Mouse (Mus musculus): ENCODE results near the gene Pvalb.

Gene Pvalb

DNA sequence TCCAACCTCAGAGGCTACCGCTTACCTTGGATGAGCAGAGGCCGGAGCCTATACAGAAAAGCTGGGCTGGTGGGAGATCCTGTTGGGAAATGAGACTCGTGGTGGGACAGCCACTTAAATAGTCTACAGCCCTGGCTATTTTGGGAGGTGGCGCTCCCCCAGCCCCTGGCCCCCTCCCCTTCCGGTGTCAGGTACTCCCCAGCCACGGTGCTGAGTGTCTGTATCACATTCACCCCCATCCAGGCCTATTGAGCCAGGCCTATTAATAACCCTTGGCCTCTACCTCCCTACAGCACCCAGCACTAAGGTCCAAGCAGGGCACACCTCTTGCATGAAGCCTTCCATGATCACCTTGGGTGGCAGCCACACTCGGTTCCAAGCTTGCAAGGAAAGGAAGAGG lies at the start of gene Pvalb:
Gene Pvalb, minus strand, starts transcription at position 89 of the 400 bp plus-strand sequence.
- in situ Hi-C loops (cut with MseI, MboI) = no loop called here

DNA sequence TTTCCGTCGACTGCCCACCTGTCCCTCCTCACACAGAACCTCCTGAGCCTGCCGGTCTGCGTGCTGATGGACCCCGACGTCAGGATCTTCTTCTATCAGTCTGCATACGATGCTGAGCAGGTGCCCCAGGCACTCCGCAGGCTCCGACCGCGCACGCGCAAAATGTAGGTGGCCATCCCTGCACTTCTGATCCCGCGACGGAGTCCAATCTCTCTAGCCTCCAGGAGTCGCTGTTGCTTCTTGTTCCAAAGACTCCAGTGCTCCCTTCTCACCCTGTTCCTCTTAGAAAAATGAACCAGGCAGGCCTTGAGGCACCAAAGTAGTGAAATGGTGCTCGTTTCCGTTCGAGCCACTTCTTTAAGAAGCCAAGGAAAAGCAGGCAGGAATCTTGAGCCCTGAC lies 48.6 kb upstream of the Pvalb start:
- in situ Hi-C loops (cut with MseI, MboI) = loop anchor here in 1 of 2 experiments (10.0 kb wide), 1 partner anchor 70 kb away; the partner anchor contains the start of gene Csf2rb

- in situ Hi-C loops (cut with MseI, MboI) = loop anchor here in 1 of 2 experiments (5.0 kb wide), 1 partner anchor 66 kb away; no protein-coding TSS in a partner anchor
Measured at GRCm38 (mm10) chr15:78248410-78248809, 42.2 kb upstream of the Pvalb start.

GRCm38 (mm10) chr15:78247659-78248058 lies 41.5 kb upstream of the Pvalb start:
- in situ Hi-C loops (cut with MseI, MboI) = loop anchor here in 1 of 2 experiments (5.0 kb wide), 1 partner anchor 65 kb away; no protein-coding TSS in a partner anchor

DNA sequence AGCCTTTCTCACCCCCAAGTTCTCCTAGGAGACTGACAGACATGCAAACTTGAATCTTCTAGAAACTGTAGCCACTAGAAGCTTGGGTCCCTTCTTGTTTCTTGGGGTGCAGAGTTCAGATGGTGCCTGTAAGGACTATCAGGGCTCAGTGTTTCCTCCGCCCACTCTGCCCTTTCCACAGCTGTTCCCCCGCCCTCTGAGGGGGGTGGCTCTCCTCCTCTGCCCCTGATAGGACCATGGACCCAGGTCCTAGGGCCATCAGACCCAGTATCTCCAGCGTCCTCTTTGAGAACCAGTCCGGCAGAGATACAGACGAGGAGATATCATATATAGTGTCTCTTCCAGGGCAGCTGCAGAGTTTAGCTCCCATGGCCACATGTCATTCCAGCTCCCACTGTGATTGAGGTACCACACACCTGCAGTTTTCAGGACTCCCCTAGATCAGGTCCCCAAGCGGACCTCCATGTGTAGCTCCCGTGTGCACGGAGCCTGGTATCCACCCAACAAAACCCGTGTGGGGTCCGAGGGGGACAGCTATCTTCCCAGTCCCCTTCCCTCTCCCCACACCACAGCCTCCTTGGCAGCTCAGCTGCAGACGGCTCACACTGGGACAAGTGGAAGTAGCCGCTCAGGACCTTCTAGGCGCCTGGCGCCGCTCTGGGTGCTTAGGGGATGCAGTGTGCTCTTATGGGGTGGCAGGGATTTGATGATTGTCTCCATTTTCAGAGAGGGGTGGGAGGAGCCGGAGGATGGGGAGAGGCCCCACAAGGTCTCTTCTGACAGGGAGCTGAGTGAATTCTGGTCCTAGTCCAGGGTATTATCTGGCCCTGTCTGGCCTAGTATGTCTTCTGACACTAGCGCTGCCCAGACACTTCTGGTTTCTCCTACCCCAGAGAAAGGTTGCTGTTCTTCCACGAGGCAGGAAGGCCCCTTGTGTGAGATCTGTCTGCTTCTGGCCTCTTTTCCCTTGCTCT lies 40.2 kb upstream of the Pvalb start:
- in situ Hi-C loops (cut with MseI, MboI) = loop anchor here in 1 of 2 experiments (5.0 kb wide), 1 partner anchor 64 kb away; no protein-coding TSS in a partner anchor

DNA sequence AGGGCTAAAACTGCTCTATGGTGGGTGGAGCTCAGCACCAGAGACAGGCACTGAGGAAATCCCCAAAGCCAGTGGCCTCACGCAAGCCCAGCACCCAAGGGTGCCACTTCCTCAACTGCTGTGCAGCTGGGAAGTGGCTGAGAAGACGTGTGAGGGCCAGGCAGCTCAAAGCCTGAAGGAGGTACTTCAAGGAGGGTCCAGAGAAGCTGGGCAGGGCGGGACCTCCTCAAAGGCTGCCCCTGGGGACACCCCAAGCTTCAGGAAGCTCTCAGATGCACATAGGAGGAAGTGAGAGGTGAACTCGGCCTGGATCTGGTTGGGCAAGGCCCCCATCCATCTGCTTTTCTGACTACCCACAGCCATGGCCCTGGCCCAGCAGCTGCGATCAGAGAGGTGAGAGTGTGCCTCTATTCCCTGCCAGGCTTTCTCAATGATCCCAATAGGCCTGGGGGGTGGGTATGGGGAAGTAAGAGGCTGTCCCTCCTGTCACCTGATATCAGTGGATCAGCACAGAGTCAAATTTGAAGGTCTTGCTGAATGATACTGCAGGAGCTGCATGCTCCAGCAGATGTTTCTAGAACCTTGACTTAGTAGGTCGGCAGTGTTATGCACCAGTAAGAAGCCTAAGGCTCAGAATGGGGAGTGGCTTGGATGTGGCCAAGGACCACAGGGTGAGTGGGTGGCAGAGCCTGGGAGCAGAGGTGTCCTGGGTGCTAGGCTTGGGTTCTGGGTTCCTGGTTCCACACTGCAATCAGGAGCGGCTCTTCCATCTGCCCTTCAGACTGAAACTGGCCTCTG lies 38.7 kb upstream of the Pvalb start, which contains the start of gene Ncf4:
Gene Ncf4, plus strand, starts transcription at position 107 of the 798 bp plus-strand sequence.
- in situ Hi-C loops (cut with MseI, MboI) = loop anchor here in 1 of 2 experiments (5.0 kb wide), 1 partner anchor 63 kb away; no protein-coding TSS in a partner anchor

- in situ Hi-C loops (cut with MseI, MboI) = no loop called here
Measured at GRCm38 (mm10) chr15:78243774-78244173, 37.6 kb upstream of the Pvalb start.

GRCm38 (mm10) chr15:78243061-78243460 lies 36.9 kb upstream of the Pvalb start:
- in situ Hi-C loops (cut with MseI, MboI) = no loop called here

- in situ Hi-C loops (cut with MseI, MboI) = no loop called here
Measured at GRCm38 (mm10) chr15:78241335-78241734, 35.1 kb upstream of the Pvalb start.

GRCm38 (mm10) chr15:78239956-78240617 lies 33.9 kb upstream of the Pvalb start:
- in situ Hi-C loops (cut with MseI, MboI) = no loop called here

DNA sequence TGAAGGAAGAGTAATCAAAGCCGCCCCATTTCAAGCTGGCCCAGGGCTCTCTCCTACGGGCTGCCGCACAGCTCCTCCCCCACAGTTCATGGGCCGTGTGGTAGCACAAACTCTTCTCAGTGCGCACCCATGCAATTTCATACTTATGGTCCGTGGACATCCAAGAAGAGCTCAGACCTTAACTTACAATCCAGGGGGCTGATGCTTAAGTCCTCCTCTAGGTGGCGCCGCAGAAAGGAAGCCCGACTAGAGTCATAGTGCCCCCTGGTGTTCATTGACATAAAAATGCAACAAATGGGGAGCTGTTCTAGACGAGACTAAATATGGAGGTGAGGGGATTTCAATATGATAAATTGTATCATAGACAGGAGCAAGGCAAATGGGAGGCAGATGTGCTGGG lies 33.3 kb upstream of the Pvalb start:
- in situ Hi-C loops (cut with MseI, MboI) = no loop called here

DNA sequence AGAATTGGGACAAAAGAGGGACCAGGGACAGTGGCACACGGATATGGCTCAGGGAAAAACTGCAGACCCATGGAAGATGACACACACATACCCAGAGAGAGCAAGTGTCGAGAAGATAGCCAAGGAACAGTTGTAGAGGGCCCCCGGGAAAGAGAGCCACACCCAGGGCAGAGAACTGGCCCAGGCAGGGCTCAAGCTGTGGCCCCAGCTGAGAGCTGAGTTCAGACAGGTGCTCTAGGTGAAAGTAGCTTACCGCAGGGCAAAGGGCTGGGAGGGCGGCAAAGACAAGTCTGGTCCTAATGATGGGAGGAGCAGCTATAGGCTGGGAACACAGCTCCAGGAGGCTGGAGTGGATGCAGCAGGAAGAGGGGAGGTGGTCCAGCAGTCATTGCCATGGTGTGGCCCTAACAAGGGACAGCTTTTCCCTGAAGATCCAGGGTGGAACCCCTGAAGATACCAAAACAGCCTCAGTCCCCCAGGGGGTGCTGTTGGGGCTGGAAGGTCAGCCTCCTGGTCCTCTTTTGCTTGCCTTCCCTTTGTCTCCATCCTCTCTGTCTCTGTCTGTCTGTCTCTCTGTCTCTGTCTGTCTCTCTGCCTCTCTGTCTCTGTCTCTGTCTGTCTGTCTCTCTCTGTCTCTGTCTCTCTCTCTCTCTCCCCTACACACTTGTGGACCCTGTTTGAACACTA lies 28.8 kb upstream of the Pvalb start:
- in situ Hi-C loops (cut with MseI, MboI) = no loop called here

- in situ Hi-C loops (cut with MseI, MboI) = no loop called here
Measured at GRCm38 (mm10) chr15:78231346-78232331, 25.4 kb upstream of the Pvalb start.

DNA sequence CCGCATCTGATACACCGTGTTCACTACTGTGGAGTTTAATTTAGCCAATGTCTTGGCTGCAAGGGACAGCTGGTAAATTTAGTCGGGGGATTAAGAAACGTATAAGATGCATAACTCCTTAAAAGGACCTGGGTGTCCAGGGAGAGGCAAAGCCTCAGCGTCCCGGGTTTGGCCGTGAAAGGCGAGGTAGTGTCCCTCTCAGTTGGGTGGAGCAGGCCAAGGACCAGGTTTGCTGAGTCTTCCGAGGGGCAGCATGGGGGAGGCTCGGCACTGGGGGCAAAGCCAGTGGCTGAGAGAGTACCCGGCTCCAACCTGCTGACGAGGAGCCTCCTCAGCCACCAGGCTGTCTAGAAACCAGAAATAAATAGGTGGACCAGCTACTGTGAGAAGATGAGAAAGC lies 21.6 kb upstream of the Pvalb start:
- in situ Hi-C loops (cut with MseI, MboI) = no loop called here

DNA sequence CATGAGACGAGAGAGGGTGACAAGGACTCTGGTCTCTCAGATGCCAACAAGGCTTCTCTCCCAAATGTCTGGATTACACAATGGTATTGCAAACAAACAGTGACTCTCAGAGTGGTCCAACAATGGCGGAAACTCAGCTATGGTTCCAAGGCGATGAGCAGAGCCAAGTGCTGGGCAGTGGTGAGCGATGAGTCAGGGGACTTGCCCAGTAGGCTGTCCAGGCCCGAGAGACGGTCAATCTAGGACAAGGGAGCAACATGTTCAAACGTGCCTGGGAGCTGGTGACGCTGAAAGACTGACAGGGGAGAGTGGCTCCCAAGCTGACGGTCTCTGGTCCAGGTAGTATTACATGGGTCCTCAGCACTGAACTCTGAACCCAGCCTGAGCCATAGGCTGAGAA lies 9.1 kb upstream of the Pvalb start:
- in situ Hi-C loops (cut with MseI, MboI) = no loop called here

GRCm38 (mm10) chr15:78211367-78211766 lies 5.2 kb upstream of the Pvalb start:
- in situ Hi-C loops (cut with MseI, MboI) = no loop called here

- in situ Hi-C loops (cut with MseI, MboI) = no loop called here
Measured at GRCm38 (mm10) chr15:78210203-78210602, 4.0 kb upstream of the Pvalb start.

- in situ Hi-C loops (cut with MseI, MboI) = no loop called here
Measured at GRCm38 (mm10) chr15:78205192-78205591, 1.0 kb downstream of the Pvalb start.

GRCm38 (mm10) chr15:78204053-78204847 lies 1.9 kb downstream of the Pvalb start:
- in situ Hi-C loops (cut with MseI, MboI) = no loop called here
